Mouse (Mus musculus): ENCODE measurements around the gene Magea3. TPM values are rescaled to one million over a fixed set of nuclear protein-coding genes. Genes with fewer than 3 reads are reported as not detected.
"Not testable (repeated sequence)": the region's sequence is repeated elsewhere in the genome, so short reads cannot be mapped to it uniquely, and the experiment has no call there.

Gene Magea3
- 0.22 TPM in 1 of 2 replicates, not detected in the other for total RNA-seq (2012; rRNA removed)

DNA sequence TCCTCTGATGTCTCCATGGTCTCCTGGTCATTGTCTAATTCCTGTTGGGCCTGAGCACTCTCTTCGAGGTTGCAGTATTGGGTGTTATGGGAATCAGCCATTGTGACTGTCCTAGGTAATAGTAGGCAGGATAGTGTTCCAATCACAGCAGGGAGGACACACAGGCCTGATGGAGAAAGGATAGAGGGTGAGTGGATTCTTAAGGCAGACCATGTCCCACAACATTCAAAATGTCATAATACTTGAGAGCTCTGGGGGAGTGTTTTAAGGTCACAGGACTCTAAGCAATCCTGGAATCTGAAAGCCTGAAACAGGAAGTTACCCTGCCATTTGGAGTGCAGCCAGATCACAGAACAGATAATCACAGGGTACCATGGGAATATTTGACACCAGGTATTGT lies at the start of gene Magea3:
Gene Magea3, minus strand, starts transcription at position 101 of the 400 bp plus-strand sequence.
- DNase-seq (ENCODE audit: low read depth, low spot score); H3K4me3 ChIP-seq (ENCODE audit: insufficient read depth in 1 of 2, low read depth in 1 of 2, low read length in 2 of 2, poor library complexity in 1 of 2, severe bottlenecking in 1 of 2); H3K4me1 ChIP-seq (ENCODE audit: control insufficient read depth in 2 of 2, insufficient read depth in 2 of 2, low read length in 2 of 2, poor library complexity in 1 of 2); H3K36me3 ChIP-seq (ENCODE audit: control insufficient read depth, insufficient read depth, low read length, poor library complexity, severe bottlenecking); H3K27ac ChIP-seq (ENCODE audit: insufficient read depth, low read depth, low read length, poor library complexity, severe bottlenecking); H3K9ac ChIP-seq (ENCODE audit: insufficient read depth, low read depth, low read length, poor library complexity, severe bottlenecking); H3K9me3 ChIP-seq (ENCODE audit: control insufficient read depth, insufficient read depth, low read depth, low read length); in situ Hi-C loops (cut with MboI; ENCODE audit: low sequenced_read_pairs in 2 of 2, unreplicated experiment in 2 of 2): not testable (repeated sequence)

- H3K9ac ChIP-seq (ENCODE audit: insufficient read depth, low read depth, low read length, poor library complexity, severe bottlenecking); H3K36me3 ChIP-seq (ENCODE audit: control insufficient read depth, insufficient read depth, low read length, poor library complexity, severe bottlenecking); H3K4me1 ChIP-seq (ENCODE audit: control insufficient read depth in 2 of 2, insufficient read depth in 2 of 2, low read length in 2 of 2, poor library complexity in 1 of 2); H3K27ac ChIP-seq (ENCODE audit: insufficient read depth, low read depth, low read length, poor library complexity, severe bottlenecking); H3K9me3 ChIP-seq (ENCODE audit: control insufficient read depth, insufficient read depth, low read depth, low read length); in situ Hi-C loops (cut with MboI; ENCODE audit: low sequenced_read_pairs in 2 of 2, unreplicated experiment in 2 of 2); DNase-seq (ENCODE audit: low read depth, low spot score); H3K4me3 ChIP-seq (ENCODE audit: insufficient read depth in 1 of 2, low read depth in 1 of 2, low read length in 2 of 2, poor library complexity in 1 of 2, severe bottlenecking in 1 of 2): not testable (repeated sequence)
Measured at GRCm38 (mm10) chrX:154995750-154996149, 46.4 kb upstream of the Magea3 start, which contains the start of gene Magea8. Magea8 (minus strand) TSS chrX:154995850.

- H3K9me3 ChIP-seq (ENCODE audit: control insufficient read depth, insufficient read depth, low read depth, low read length); H3K36me3 ChIP-seq (ENCODE audit: control insufficient read depth, insufficient read depth, low read length, poor library complexity, severe bottlenecking); H3K4me1 ChIP-seq (ENCODE audit: control insufficient read depth in 2 of 2, insufficient read depth in 2 of 2, low read length in 2 of 2, poor library complexity in 1 of 2); H3K4me3 ChIP-seq (ENCODE audit: insufficient read depth in 1 of 2, low read depth in 1 of 2, low read length in 2 of 2, poor library complexity in 1 of 2, severe bottlenecking in 1 of 2); in situ Hi-C loops (cut with MboI; ENCODE audit: low sequenced_read_pairs in 2 of 2, unreplicated experiment in 2 of 2); H3K9ac ChIP-seq (ENCODE audit: insufficient read depth, low read depth, low read length, poor library complexity, severe bottlenecking); DNase-seq (ENCODE audit: low read depth, low spot score); H3K27ac ChIP-seq (ENCODE audit: insufficient read depth, low read depth, low read length, poor library complexity, severe bottlenecking): not testable (repeated sequence)
Measured at GRCm38 (mm10) chrX:154935887-154936286, 13.4 kb downstream of the Magea3 start, which contains the start of gene Magea6. Magea6 (minus strand) TSS chrX:154935987.

Other genes with a start within 250 kb of the Magea3 start
- not detected in 2 replicates for gene Cldn34b1, start 59.2 kb downstream of the Magea3 start, total RNA-seq (2012; rRNA removed)
- gene Magea6, start 13.5 kb downstream of the Magea3 start, total RNA-seq (2012; rRNA removed): 0.36 TPM in 1 of 2 replicates, not detected in the other
- gene Magea8, start 46.3 kb upstream of the Magea3 start, total RNA-seq (2012; rRNA removed): 1.1 TPM in 1 of 2 replicates, not detected in the other
- gene Magea5, start 113.6 kb upstream of the Magea3 start, total RNA-seq (2012; rRNA removed): 1.1 TPM in 1 of 2 replicates, not detected in the other
- not detected in 2 replicates for gene Magea1, start 140.3 kb upstream of the Magea3 start, total RNA-seq (2012; rRNA removed)
- gene Magea2, start 144.2 kb upstream of the Magea3 start, total RNA-seq (2012; rRNA removed): 0.31 TPM in 1 of 2 replicates, not detected in the other
- gene Cldn34b2, start 178.9 kb upstream of the Magea3 start, total RNA-seq (2012; rRNA removed): not detected in 2 replicates